Mouse (Mus musculus): ENCODE measurements at regions not wholly inside any gene's neighbourhood (a gene's known extent, or its start where the extent isn't known, plus 50 kb on each side); places are given as distances from the start of the nearest gene placed in this dataset.

GRCm38 (mm10) chr8:126160356-126160975 lies 137.9 kb upstream of the Slc35f3 start:
- DNase-seq (ENCODE audit: low spot score in 2 of 2): no peak

- DNase-seq (ENCODE audit: low spot score in 2 of 2): peak; percentile 80 to 89
These were observed 135.5 kb upstream of the Slc35f3 start for GRCm38 (mm10) chr8:126162748-126163371.

- DNase-seq (ENCODE audit: low spot score in 2 of 2): no peak
These were observed 134.4 kb upstream of the Slc35f3 start for GRCm38 (mm10) chr8:126163954-126164353.

GRCm38 (mm10) chr8:126165486-126166095 lies 132.8 kb upstream of the Slc35f3 start:
- no peak for DNase-seq (ENCODE audit: low spot score in 2 of 2)

GRCm38 (mm10) chr8:126166394-126166793 lies 132.0 kb upstream of the Slc35f3 start:
- DNase-seq (ENCODE audit: low spot score in 2 of 2): no peak

- DNase-seq (ENCODE audit: low spot score in 2 of 2): no peak
These were observed 123.9 kb upstream of the Slc35f3 start for GRCm38 (mm10) chr8:126174451-126174850.

GRCm38 (mm10) chr8:126176305-126176704 lies 122.1 kb upstream of the Slc35f3 start:
- no peak for DNase-seq (ENCODE audit: low spot score in 2 of 2)

GRCm38 (mm10) chr8:126177855-126178254 lies 120.5 kb upstream of the Slc35f3 start:
- no peak for DNase-seq (ENCODE audit: low spot score in 2 of 2)

GRCm38 (mm10) chr8:126188741-126189285 lies 109.5 kb upstream of the Slc35f3 start:
- no peak for DNase-seq (ENCODE audit: low spot score in 2 of 2)

- no peak for DNase-seq (ENCODE audit: low spot score in 2 of 2)
These were observed 102.7 kb upstream of the Slc35f3 start for GRCm38 (mm10) chr8:126195616-126196015.

GRCm38 (mm10) chr8:126210561-126210960 lies 87.8 kb upstream of the Slc35f3 start:
- peak in 1 of 2 experiments; percentile 11 for DNase-seq (ENCODE audit: low spot score in 2 of 2)

- DNase-seq (ENCODE audit: low spot score in 2 of 2): peak; percentile 52 to 79
These were observed 85.6 kb upstream of the Slc35f3 start for GRCm38 (mm10) chr8:126212802-126213201.

GRCm38 (mm10) chr8:126214571-126214970 lies 83.8 kb upstream of the Slc35f3 start:
- DNase-seq (ENCODE audit: low spot score in 2 of 2): peak in 1 of 2 experiments; percentile 17

- peak in 1 of 2 experiments; percentile 49 for DNase-seq (ENCODE audit: low spot score in 2 of 2)
These were observed 82.0 kb upstream of the Slc35f3 start for GRCm38 (mm10) chr8:126216391-126216790.

GRCm38 (mm10) chr8:126221631-126222030 lies 76.7 kb upstream of the Slc35f3 start:
- no peak for DNase-seq (ENCODE audit: low spot score in 2 of 2)

- peak in 1 of 2 experiments; percentile 5 for DNase-seq (ENCODE audit: low spot score in 2 of 2)
These were observed 66.6 kb upstream of the Slc35f3 start for GRCm38 (mm10) chr8:126231801-126232200.

GRCm38 (mm10) chr8:126232521-126232920 lies 65.8 kb upstream of the Slc35f3 start:
- peak in 1 of 2 experiments; percentile 4 for DNase-seq (ENCODE audit: low spot score in 2 of 2)

- DNase-seq (ENCODE audit: low spot score in 2 of 2): peak in 1 of 2 experiments; percentile 13
These were observed 58.7 kb upstream of the Slc35f3 start for GRCm38 (mm10) chr8:126239684-126240083.

GRCm38 (mm10) chr8:126244321-126244720 lies 54.0 kb upstream of the Slc35f3 start:
- peak in 1 of 2 experiments; percentile 32 for DNase-seq (ENCODE audit: low spot score in 2 of 2)

All from right cerebral cortex, postnatal 10 days (tissue).